Mouse (Mus musculus) left cerebral cortex, postnatal 4 days (tissue): ENCODE measurements around the gene Ntan1. TPM values are rescaled to one million over a fixed set of nuclear protein-coding genes. Genes with fewer than 3 reads are reported as not detected.
A peak's percentile ranks its signal among the peaks of the same experiment; 100 is the strongest.
"Not testable (repeated sequence)": the region's sequence is repeated elsewhere in the genome, so short reads cannot be mapped to it uniquely, and the experiment has no call there.

Experiments
- DNase-seq: peaks from one replicate; pipeline ENCODE4 v3.0.0-alpha.2; 2022
- intact Hi-C: fragments of 180-260 bp; cut with DNase I; formaldehyde crosslinking; loops from one replicate; pipeline ENCODE4 v1.15.1; 2025
- total RNA-seq, 2 experiments: library from RNA; stranded (reverse); gene quantifications; 2 replicates each; pipeline ENCODE4 v1.2.3; 2021

Gene Ntan1
- total RNA-seq: 100 to 1,000 TPM; 107 to 109 TPM

DNA sequence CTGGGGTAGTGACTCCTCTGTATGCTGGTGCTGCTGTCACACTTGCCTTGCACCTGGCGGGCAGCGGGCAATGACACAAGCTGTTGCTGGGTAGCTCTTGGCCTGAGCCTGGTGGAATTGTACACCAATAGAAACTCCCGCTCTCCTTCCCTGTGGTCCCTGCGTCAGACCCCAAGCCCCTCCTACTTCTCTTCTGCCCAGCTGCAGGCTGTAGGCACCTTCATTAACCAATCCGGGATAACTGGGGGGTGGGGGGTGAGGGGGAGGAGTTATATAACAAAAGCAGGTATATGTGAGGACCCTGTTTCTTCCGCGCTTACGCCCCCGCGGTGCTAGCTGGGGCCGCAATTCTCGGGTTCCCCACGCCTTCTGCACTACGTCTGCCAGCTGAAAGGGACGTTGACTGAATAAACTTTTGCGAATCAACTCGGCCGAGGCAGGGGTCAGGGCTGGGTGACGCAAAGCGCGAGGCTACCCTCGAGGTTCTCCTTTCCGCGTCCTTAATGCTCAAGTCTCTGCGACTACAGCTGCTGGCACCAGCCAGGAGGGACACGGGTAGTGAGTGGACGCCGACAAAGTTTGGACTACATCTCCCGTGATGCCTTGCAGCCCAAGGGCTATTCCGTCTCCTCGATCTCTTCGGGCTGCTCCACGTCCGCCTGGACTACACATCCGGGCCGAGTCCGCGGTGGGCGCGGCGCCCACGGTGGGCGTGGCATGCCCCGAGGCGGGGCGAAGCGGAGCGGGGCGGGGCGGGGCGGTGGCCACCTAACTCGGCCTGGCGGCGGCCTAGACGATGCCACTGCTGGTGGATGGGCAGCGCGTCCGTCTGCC lies at the start of gene Ntan1:
Ntan1 (plus strand) TSS at position 286 of the 834 bp plus-strand sequence.
- intact Hi-C loops: no loop called here

DNA sequence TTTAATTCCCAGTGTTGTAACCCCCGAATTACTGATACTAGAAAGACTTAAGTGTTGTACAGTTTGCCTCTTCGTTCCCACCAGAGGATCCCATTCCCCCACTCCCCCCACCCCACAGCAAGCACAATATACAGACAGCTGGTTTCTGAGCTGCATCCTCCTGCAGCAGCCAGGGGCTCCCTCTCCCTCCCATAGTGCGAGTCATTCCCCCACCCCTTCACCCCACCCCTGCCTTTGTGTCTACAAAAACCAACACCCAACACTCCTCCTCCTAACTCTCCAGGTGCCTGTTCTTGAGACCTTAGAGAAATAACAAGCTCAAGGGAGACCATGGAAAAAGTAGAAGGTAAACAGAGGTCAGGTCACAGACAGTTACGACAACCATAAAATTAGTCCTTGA lies 47.0 kb upstream of the Ntan1 start:
- DNase-seq: not testable (repeated sequence)

More for the DNA sequence above, at the start of gene Ntan1:
- peak; percentile 97 for DNase-seq

DNA sequence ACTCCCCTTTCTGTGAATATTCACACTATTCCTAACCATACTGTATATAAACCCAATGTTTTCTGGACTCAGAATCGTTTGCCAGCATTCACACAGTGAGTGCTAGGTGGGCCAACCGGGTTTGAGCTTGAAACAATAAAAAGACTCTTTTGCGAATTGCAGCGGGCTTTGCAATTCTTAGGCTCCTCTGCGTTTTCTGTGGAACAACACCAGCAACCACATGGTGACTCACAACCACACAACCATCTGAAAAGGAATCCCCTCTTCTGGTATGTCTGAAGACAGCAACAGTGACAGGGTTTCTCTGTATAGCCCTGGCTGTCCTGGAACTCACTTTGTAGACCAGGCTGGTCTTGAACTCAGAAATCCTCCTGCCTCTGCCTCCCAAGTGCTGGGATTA lies 46.6 kb upstream of the Ntan1 start:
- intact Hi-C loops, DNase-seq: not testable (repeated sequence)

More for the DNA sequence above, 47.0 kb upstream of the Ntan1 start:
- intact Hi-C loops: not testable (repeated sequence)

DNA sequence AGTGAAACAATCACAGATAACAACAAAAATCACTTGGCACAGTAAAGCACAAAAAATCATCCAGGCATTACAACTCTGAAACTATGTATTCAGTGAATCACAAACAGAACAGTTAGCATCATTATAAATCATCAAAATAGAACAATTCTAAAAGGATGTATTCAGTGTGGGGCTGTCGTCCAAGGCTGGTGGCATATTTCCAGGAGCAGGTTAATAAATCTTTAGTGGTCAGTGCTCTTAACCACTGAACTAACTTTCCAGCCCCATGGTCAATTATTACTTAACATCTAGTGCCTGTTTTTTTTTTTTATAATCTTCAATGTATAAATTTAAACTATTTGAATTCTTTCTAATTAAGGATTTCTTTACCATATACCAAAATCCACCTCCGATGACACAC lies 44.6 kb upstream of the Ntan1 start:
- intact Hi-C loops, DNase-seq: not testable (repeated sequence)

GRCm38 (mm10) chr16:13774651-13775050 lies 44.0 kb upstream of the Ntan1 start:
- intact Hi-C loops, DNase-seq: not testable (repeated sequence)

DNA sequence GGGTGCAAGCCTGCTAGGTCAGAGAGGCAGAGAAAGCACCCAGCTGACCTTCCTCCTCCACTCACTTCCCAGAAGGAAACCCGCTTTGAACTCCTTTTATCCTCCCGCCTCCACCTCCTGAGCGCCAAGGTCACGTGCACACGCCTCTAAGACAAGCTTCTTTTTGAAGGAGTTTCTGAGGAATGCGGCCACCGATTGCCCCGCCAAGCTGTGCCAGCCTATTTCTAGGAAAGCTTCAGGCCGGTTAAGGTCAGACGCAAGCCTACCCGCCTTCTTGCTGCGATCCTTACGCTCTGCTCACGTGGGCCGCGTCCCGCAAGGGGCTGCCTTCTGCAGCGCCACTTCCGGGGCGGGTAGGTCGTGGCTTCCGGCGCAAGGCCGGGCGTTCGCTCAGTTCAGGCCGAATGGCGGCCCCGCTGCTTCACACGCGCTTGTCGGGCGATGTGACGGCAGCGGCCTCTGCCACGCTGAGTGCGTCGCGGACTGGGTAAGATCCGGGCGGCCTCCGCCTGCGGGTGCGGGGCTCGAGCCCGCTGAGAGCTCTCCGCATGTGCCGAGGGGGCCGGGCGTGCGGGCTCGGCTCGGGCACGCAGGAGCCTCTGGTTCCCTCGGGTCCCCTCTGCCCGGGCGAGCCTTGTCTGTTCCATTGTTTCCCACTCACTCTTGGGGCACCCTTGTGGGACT lies 38.1 kb upstream of the Ntan1 start, which contains the start of gene Rrn3:
Rrn3 (plus strand) TSS at position 356 of the 684 bp plus-strand sequence.
- peak; percentile 88 for DNase-seq
- intact Hi-C loops: no loop called here

DNA sequence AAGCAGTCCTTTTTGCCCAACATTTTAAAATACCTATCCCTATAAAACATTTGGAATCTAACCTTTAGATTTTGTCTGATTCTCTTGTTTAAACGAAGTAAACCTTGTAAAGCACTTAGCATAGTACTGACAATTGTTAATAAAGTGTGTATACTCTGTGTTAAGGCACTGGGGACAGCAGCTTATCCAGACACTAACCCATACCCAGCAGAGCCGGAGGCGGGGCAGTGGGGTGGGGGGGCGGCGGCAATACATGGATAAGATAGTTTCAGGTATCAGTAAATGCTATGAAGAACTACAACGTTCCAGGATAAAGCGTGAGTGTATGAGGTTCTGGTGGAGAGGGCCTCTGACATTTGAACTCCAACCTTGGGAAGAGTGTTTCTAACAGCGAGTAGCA lies 37.4 kb upstream of the Ntan1 start:
- no peak for DNase-seq
- intact Hi-C loops: no loop called here

DNA sequence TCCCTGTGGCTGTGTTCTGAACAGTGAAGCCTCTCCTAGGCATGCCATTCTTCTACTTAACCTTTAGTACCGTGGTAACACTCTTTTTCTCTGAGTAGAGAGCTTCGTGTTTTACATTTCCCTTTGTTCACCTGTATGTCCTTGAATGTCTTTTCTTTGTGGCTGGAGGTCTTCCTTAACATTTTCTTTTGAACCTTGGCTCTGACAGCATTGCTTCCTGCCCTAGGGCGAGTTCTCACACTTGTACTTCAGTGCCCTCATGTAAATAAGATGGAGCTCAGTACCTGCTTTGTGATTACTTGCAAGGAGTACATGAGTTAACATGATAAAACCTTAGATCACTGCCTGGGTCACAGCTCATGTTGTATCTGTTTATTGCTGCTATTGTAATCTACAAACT lies 32.7 kb upstream of the Ntan1 start:
- DNase-seq: no peak

DNA sequence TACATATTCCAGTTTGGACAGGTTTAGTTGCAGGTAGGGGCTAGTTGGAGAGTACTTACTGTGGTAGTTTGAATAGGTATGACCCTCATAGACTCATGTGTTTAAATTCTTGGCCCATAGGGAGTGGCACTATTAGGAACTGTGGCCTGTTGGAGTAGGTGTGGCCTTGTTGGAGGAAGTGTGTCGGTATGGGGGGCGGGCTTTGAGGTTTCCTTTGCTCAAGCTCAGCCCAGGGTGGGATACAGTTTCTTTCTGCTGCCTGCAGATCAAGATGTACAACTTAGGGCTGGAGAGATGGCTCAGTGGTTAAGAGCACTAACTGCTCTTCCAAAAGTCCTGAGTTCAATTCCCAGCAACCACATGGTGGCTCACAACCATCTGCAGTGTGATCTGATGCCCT lies 25.2 kb upstream of the Ntan1 start:
- DNase-seq, intact Hi-C loops: not testable (repeated sequence)

More for the DNA sequence above, 32.7 kb upstream of the Ntan1 start:
- intact Hi-C loops: no loop called here

GRCm38 (mm10) chr16:13796746-13797175 lies 21.9 kb upstream of the Ntan1 start:
- no peak for DNase-seq
- intact Hi-C loops: no loop called here

- intact Hi-C loops: no loop called here
- no peak for DNase-seq
Measured at GRCm38 (mm10) chr16:13801231-13801630, 17.4 kb upstream of the Ntan1 start.

- DNase-seq: no peak
Measured at GRCm38 (mm10) chr16:13804666-13805065, 14.0 kb upstream of the Ntan1 start.

GRCm38 (mm10) chr16:13807616-13808015 lies 11.0 kb upstream of the Ntan1 start:
- intact Hi-C loops: no loop called here

More at GRCm38 (mm10) chr16:13804666-13805065, 14.0 kb upstream of the Ntan1 start:
- intact Hi-C loops: no loop called here

DNA sequence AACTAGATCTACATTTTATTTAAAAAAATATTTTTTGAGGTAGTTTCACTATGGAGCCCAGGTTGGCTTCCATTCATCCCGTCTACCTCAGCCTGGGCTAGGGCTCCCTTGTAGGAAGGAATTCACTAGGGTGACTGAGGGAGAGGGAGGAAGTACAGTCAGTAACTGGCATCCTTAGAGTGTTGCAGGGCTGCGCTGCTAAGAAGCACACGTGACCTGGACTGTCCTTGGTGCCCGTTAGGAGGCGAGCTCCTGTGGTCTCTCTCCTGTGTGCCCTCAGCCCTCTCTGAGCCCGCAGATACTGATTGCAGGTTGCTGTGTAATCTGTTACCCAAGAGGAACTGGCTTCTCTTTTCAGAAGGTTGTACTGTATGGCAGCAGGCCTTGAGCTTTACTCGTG lies 10.2 kb upstream of the Ntan1 start:
- no peak for DNase-seq
- intact Hi-C loops: no loop called here

More at GRCm38 (mm10) chr16:13807616-13808015, 11.0 kb upstream of the Ntan1 start:
- DNase-seq: no peak

DNA sequence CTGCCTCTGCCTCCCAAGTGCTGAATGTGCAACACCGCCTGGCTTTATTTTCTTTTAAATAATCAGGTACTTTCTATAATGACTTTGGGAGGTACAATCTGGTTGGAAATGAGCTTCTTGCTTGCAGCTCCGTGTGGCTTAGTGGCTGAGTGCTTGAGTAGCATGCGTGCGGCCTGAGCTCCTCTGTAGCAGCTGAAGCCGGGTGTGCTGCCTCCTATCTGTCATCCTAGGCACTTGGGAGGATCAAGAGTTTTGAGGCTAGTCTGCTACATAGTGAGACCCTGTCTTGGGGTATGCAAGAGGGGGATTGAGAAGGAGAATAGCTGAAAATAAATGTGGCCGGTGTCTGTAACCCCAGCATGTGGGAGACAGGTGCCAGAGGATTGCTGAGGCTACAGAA lies 6.5 kb upstream of the Ntan1 start:
- DNase-seq: no peak
- intact Hi-C loops: no loop called here

DNA sequence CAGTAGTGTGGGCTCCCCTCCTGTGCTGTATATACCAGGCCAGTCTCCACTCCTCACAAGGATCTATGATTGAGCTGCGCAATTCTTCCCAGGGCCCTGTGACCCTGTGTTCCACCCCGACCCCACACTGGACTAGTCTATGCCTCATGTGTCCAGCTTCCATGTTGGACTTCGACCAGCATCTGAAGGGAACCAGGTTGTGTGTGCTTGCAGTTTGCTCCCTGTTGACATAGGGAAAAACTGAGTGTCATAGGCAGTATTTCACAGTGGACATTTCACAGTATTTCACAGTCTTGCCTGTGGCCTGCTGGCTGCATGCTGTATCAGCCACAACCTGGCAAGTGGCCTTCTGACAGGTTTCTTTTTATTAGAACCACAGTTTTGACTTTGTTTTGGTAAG lies 5.4 kb upstream of the Ntan1 start:
- intact Hi-C loops: no loop called here
- no peak for DNase-seq

DNA sequence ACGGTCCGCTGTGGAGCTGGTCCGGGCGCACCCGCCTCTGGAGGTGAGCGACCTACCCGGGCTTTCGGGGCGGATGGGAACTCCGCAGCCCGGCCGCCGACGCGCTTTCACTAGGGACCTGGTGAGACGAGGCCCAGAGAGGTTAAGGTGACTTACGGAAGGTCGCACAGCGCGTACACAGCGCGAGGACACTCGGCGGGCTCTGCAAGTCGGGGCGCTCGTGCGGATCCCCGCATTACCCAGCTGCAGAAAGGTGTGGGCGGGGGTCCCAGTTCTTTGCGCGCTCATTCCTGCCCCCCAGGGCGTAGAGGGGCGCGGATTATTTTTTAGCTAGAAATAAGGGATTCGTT lies 724 bp downstream of the Ntan1 start:
- no peak for DNase-seq
- intact Hi-C loops: no loop called here

- DNase-seq: no peak
- intact Hi-C loops: no loop called here
Measured at GRCm38 (mm10) chr16:13819806-13820500, 1.3 kb downstream of the Ntan1 start.

DNA sequence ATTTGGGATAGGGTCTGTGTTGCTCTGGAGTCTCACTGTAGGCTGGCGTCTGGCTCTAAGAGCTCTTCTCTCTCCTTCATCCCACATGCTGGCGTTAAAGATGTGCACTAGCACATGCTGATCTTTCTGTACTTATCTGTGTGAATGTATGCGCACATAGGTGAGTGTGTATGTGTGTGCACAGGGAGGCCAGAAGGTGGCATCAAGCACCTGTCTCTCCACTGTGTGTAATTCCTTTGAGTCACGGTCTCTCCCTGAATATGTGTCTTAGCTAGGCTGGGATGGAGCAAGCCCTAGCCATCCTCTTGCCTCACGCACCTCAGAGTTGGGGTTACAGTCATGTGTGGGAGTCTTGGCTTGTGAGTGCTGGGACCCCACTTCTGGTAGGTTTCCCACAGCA lies 2.1 kb downstream of the Ntan1 start:
- DNase-seq: no peak
- intact Hi-C loops: no loop called here

GRCm38 (mm10) chr16:13825781-13826490 lies 7.3 kb downstream of the Ntan1 start:
- intact Hi-C loops: no loop called here
- no peak for DNase-seq

- intact Hi-C loops: no loop called here
- no peak for DNase-seq
Measured at GRCm38 (mm10) chr16:13826511-13826910, 7.9 kb downstream of the Ntan1 start.
